Mouse (Mus musculus) hematopoietic stem cell, adult 5-6 weeks (primary cell): ENCODE results near the gene Ktn1. TPM values are rescaled to one million over a fixed set of nuclear protein-coding genes. Genes with fewer than 3 reads are reported as not detected.

ENCODE experiments used
- total RNA-seq: library from RNA; stranded (forward); fragments of 172-1452, 232-1000 nt; gene quantifications from 2 replicates; pipeline ENCODE4 v1.2.3, GENCODE M21; 2017

Gene Ktn1
- total RNA-seq, 1 experiment from 2014 or later = 115 TPM

Other genes with a start within 250 kb of the Ktn1 start
- 41.5 and 60.2 TPM in 2 replicates for gene Dlgap5, start 230.0 kb upstream of the Ktn1 start, total RNA-seq
- 21.3 and 28.6 TPM in 2 replicates for gene Fbxo34, start 198.0 kb upstream of the Ktn1 start, total RNA-seq
- gene Atg14, start 77.8 kb upstream of the Ktn1 start, total RNA-seq = 10.3 and 27.1 TPM in 2 replicates